Mouse (Mus musculus) stomach, embryonic 16.5 days (tissue): Measurements from ENCODE around the gene Aga. TPM values are rescaled to one million over a fixed set of nuclear protein-coding genes. Genes with fewer than 3 reads are reported as not detected.
"Not testable (repeated sequence)": the region's sequence is repeated elsewhere in the genome, so short reads cannot be mapped to it uniquely, and the experiment has no call there.

Experiments
- ATAC-seq: fragments of 200-750 bp; cut with Nextera tagmentation; 2 replicates; pipeline ENCODE4 v1.8.0; 2017; ENCODE audit warnings: moderate number of reproducible peaks, moderate TSS enrichment; ENCODE audit not compliant: insufficient read depth, low FRiP score
- H3K27ac ChIP-seq: fragments of 300-500 bp; sonication (generic); 2 replicates; pipeline ENCODE4 v1.5.1; 2014; ENCODE audit warnings: low read length
- H3K27me3 ChIP-seq: fragments of 300-500 bp; sonication (generic); 2 replicates; pipeline ENCODE4 v1.6.1; 2014; ENCODE audit warnings: low read length, control low read depth, mixed read lengths; ENCODE audit not compliant: control insufficient read depth, insufficient read depth
- H3K36me3 ChIP-seq: fragments of 300-500 bp; sonication (generic); 2 replicates; pipeline ENCODE4 v1.6.1; 2014; ENCODE audit warnings: low read length; ENCODE audit not compliant: control insufficient read depth, insufficient read depth
- H3K4me1 ChIP-seq: fragments of 300-500 bp; sonication (generic); 2 replicates; pipeline ENCODE4 v1.6.1; 2014; ENCODE audit warnings: low read length, control low read depth, mixed read lengths; ENCODE audit not compliant: control insufficient read depth, insufficient read depth
- H3K4me2 ChIP-seq: fragments of 300-500 bp; sonication (generic); 2 replicates; pipeline ENCODE4 v1.6.1; 2014; ENCODE audit warnings: low read depth, low read length, mixed read lengths
- H3K4me3 ChIP-seq: fragments of 300-500 bp; sonication (generic); replicated peaks from 2 replicates; pipeline ENCODE4 v1.5.1; 2014; ENCODE audit warnings: mild to moderate bottlenecking, low read length
- H3K9ac ChIP-seq: fragments of 300-500 bp; sonication (generic); 2 replicates; pipeline ENCODE4 v1.6.1; 2014; ENCODE audit warnings: low read length
- H3K9me3 ChIP-seq: fragments of 300-500 bp; sonication (generic); replicated peaks from 2 replicates; pipeline ENCODE4 v1.6.1; 2016; ENCODE audit warnings: low read length, control low read depth; ENCODE audit not compliant: control insufficient read depth
- WGBS: fragments of 180-500 bp; shearing (Covaris S2); extraction: QIAGEN DNeasy Blood & Tissue Kit; methylation state at CpG from one replicate; pipeline ENCODE4 v1.1.7; 2014; 5-methylcytosine and 5-hydroxymethylcytosine counted together
- polyA plus RNA-seq: library from polyadenylated mRNA; unstranded; fragments of >200 nt; fragmentation: Nextera tagmentation; extraction: Ambion mirVana; gene quantifications from 2 replicates; pipeline ENCODE4 v1.2.1, GENCODE M21; 2015

The Aga gene
- polyA plus RNA-seq, result 40.3 and 42.1 TPM in 2 replicates

DNA sequence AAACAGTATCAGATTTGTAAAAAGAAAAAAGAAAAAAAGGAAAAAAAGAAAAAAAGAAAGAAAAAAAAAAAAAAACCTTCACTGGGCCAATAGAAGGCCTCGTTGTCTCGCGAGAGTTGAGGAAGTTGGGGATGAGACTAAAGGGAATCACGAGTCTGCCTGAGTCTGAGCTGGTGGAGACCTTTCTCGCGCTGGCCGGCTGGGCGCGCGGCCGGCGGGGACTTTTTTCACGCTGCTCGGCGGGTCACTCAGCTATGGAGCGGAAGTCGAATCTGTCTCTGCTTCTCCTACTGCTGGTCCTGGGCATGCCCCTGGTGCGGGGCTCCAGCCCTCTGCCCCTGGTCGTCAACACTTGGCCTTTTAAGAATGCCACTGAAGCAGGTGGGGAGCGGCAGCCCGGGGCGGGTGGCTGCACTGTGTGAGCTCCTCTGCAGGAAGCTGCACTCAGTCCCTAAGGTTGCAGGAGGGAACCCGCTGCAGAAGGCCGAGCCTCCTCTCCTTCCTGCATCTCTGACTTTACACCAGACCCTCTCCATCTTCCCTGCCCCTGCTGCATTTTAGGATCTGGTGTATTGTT lies at the start of gene Aga:
Aga (plus strand) TSS at position 177 of the 577 bp plus-strand sequence.
- H3K27me3 ChIP-seq, result no peaks in the 10 kb centered on the region
- WGBS, result under 1% methylated on average over 24 of the region's 24 CpGs
- peaks cover 15% of the 10 kb centered on the region; the same call in 1 of the 2 replicates for H3K36me3 ChIP-seq
- H3K4me3 ChIP-seq, result peak within 1 kb of the TSS; percentile 76
- H3K27ac ChIP-seq, result peak within 1 kb of the TSS; percentile 83
- peak within 1 kb of the TSS; percentile 95 for H3K9ac ChIP-seq
- H3K4me2 ChIP-seq, result peak within 1 kb of the TSS; percentile 63
- no peaks in the 10 kb centered on the region for H3K9me3 ChIP-seq
- peak; percentile 98 for ATAC-seq
- H3K4me1 ChIP-seq, result peaks cover 11% of the 10 kb centered on the region

DNA sequence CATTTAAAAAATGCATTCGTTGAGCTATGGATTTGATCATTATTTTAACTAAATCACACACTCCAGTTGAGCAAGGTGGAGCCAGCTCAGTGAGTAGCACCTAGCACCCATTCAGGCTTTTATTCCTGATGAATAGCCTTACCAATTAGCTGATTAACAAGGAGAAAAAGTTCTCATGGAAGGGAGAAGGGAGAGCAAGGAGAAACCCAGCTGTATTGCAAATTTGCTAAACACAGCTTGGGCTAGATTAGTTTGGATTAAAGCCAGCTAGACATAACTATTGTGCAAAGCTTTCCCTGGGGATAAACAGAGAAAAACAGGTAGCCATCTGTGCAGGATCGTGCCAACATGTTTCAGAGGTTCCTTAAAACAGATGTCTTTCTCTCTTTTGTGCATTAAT lies 22.5 kb upstream of the Aga start:
- ATAC-seq, result no peak
- Histone ChIP-seq H3K4me3 (no peak overlapping the region), H3K36me3 (no peaks in the 10 kb centered on the region), H3K27me3 (no peaks in the 10 kb centered on the region), H3K4me2 (no peak overlapping the region), H3K27ac (no peak overlapping the region), H3K4me1 (no peaks in the 10 kb centered on the region), H3K9me3 (no peaks in the 10 kb centered on the region), H3K9ac (no peak overlapping the region)
- 50% methylated on average over 2 of the region's 2 CpGs for WGBS

DNA sequence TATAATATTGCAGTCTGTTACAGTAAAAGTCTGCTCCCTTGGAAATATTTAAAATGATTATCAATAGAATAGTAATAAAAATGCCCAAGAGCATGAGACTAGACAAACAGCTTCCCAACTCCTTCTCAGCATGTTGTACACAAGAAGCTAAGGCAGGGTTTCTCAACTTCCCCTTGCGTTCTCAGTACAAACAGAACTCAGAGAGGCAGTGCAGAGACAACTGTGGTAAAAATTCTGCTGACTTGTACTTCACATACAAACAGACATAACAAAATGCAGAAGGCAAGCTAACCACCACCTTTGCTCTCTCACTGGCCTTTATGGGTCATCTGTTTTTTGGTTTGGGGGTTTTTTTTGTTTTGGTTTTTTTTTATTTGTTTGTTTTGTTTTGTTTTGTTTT lies 15.3 kb upstream of the Aga start:
- Histone ChIP-seq H3K4me1 (no peaks in the 10 kb centered on the region), H3K27me3 (no peaks in the 10 kb centered on the region), H3K27ac (no peak overlapping the region), H3K36me3 (no peaks in the 10 kb centered on the region), H3K9ac (no peak overlapping the region), H3K4me2 (no peak overlapping the region), H3K4me3 (no peak overlapping the region), H3K9me3 (no peaks in the 10 kb centered on the region)
- no peak for ATAC-seq
- WGBS, result 77% methylated on average over 1 of the region's 1 CpGs

DNA sequence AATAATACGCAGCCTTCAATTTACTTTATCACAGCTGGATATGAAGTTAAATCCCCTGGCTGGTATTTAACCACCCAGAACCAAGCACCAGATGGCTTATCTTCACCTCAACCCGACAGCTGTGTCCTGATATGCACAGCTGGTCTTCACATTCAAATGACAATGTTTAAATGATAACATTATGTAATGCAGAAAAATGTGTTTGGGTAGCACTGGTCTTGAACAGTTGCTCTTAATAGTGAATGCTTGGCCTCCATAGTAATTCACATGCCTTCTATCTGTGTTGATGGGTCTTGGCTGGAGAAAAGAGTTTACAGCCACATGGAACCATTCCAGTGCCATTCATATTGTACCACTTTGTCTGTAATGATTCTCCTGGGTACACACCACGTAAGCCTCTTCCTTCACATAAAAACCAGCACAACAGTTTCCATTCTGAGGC lies 14.6 kb upstream of the Aga start:
- Histone ChIP-seq H3K36me3 (no peaks in the 10 kb centered on the region), H3K4me2 (no peak overlapping the region), H3K27me3 (no peaks in the 10 kb centered on the region), H3K9ac (no peak overlapping the region), H3K4me3 (no peak overlapping the region), H3K4me1 (no peaks in the 10 kb centered on the region), H3K27ac (no peak overlapping the region), H3K9me3 (no peaks in the 10 kb centered on the region)
- 42% methylated on average over 3 of the region's 3 CpGs for whole genome bisulfite sequencing
- no peak for ATAC-seq

DNA sequence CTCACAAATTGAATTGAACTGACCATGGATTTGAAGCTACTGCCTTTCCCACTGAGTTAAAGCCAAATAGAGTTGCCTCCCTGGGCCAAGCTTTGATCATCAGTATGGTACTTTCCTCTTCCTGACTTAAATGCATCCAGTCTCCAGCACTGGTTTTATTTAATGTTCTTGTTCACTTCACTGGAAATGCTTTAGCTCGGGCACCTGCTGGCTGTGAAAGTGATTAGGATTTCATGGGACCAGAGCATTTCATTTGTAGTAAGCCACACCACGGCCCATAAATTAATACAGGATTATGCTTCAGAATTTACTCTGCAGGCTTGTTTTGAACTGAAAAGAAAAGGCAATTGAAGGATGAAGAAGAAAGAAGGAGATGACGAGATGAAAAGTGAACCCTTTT lies 26.5 kb downstream of the Aga start:
- H3K9me3 ChIP-seq, H3K4me2 ChIP-seq, H3K9ac ChIP-seq, H3K4me1 ChIP-seq, ATAC-seq, H3K36me3 ChIP-seq, H3K27ac ChIP-seq, H3K4me3 ChIP-seq, H3K27me3 ChIP-seq: not testable (repeated sequence)
- 72% methylated on average over 3 of the region's 3 CpGs for WGBS

DNA sequence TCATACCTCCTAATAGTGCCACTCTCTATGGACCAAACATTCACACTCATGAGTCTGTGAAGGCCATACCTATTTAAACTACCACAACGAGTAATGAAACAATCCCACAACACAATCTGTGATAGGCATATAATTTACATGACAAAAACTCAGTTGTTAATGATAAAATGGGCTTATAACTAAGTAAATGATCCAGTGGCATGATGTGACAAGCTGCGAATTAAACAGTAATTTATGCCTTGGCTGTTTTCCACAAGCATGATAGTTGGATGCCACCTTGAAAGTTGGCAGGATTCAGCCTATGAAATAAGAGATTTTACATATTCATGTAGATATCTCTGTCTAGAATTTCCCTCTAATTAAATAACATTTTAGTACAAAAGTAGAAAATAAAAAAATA lies 28.1 kb downstream of the Aga start:
- Histone ChIP-seq H3K4me1 (no peaks in the 10 kb centered on the region), H3K36me3 (no peaks in the 10 kb centered on the region), H3K9me3 (no peaks in the 10 kb centered on the region), H3K4me3 (no peak overlapping the region), H3K27me3 (no peaks in the 10 kb centered on the region), H3K27ac (no peak overlapping the region), H3K9ac (no peak overlapping the region), H3K4me2 (no peak overlapping the region)
- no peak for ATAC-seq
- 86% methylated on average over 2 of the region's 2 CpGs for WGBS

DNA sequence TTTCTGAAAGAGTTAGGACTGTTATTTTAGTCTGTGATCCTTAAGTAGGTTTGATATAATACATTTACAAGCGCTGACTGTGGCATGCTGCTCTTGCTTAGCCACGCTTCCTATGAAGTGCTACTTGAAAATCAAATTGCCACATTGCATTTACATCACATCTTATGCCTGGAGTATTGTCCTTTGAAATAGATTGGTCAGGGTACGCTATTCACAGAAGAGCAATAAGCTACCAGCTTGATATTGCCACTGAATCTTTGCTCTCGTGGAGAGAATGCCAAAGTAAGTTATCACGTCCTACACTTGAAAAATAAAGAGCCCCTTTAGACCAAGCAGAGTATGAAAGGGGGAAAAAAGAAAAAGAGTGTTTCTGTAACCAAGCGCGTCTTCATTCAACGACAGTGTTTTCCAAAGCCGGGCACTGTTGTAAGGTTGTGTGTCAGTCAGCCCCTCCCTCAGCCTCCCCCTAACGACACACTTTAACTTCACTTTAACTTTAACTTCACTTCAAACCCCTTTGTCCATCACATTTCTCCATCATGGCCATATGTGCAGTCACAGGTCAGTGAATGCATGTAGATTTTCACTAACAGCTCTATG lies 51.0 kb downstream of the Aga start:
- Histone ChIP-seq H3K9ac (no peak overlapping the region), H3K27ac (no peak overlapping the region), H3K27me3 (no peaks in the 10 kb centered on the region), H3K9me3 (no peaks in the 10 kb centered on the region), H3K4me1 (no peaks in the 10 kb centered on the region), H3K4me2 (no peak overlapping the region), H3K4me3 (no peak overlapping the region), H3K36me3 (no peaks in the 10 kb centered on the region)
- WGBS, result 87% methylated on average over 10 of the region's 10 CpGs
- no peak for ATAC-seq

DNA sequence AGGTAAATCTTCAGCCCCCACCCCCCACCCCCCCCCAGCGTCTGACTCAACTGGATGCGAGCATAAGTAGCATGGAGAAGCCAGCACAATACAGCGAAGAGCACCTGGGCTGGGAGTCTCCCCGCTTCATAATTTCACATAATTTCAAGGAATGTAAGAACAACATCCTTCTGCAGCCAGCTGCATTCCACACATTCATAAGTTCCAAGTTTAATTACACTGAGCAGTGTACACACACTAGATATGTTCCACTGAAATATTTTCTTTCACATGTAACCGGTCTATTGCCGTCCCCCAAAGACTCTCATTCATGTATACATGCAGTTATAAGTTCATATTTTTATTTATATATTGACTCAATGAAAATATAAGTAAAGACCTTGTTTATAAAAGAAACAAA lies 54.7 kb downstream of the Aga start:
- ATAC-seq, result no peak
- H3K27me3 ChIP-seq, result no peaks in the 10 kb centered on the region
- WGBS, result 78% methylated on average over 6 of the region's 6 CpGs
- no peak overlapping the region for H3K4me2 ChIP-seq
- H3K27ac ChIP-seq, result no peak overlapping the region
- H3K9ac ChIP-seq, result no peak overlapping the region
- no peaks in the 10 kb centered on the region for H3K36me3 ChIP-seq
- H3K4me3 ChIP-seq, result no peak overlapping the region
- no peaks in the 10 kb centered on the region for H3K4me1 ChIP-seq
- no peaks in the 10 kb centered on the region for H3K9me3 ChIP-seq
